Mouse (Mus musculus): Measurements from ENCODE around the gene Anxa6.

- no peak for TF ChIP-seq CTCF (IDR thresholded peaks at IDR 0.05; ENCODE audit: extremely low read depth, insufficient read length, insufficient replicate concordance, low read depth, low read length)
- TF ChIP-seq POLR2A (IDR thresholded peaks at IDR 0.05; ENCODE audit: low read depth, low read length): no peak
Measured at GRCm38 (mm10) chr11:55018034-55018433, 15.2 kb downstream of the Anxa6 start.

Measured in small intestine, adult 2 months (tissue).